Mouse (Mus musculus) neural tube, embryonic 15.5 days (tissue): ENCODE measurements around the gene Ano6. TPM values are rescaled to one million over a fixed set of nuclear protein-coding genes. Genes with fewer than 3 reads are reported as not detected.

Source experiments
- ATAC-seq: fragments of 200-750 bp; cut with Nextera tagmentation; 2 replicates; pipeline ENCODE4 v1.8.0; 2017; ENCODE audit warnings: mild to moderate bottlenecking, moderate TSS enrichment, moderate library complexity; ENCODE audit not compliant: low FRiP score
- H3K27ac ChIP-seq: fragments of 300-500 bp; sonication (generic); replicated peaks from 2 replicates; pipeline ENCODE4 v1.5.1; 2015; ENCODE audit warnings: mild to moderate bottlenecking, inconsistent platforms
- H3K27me3 ChIP-seq: fragments of 300-500 bp; sonication (generic); replicated peaks from 2 replicates; pipeline ENCODE4 v1.6.1; 2015; ENCODE audit warnings: inconsistent platforms
- H3K36me3 ChIP-seq: fragments of 300-500 bp; sonication (generic); 2 replicates; pipeline ENCODE4 v1.6.1; 2015; ENCODE audit warnings: inconsistent platforms
- H3K4me1 ChIP-seq: fragments of 300-500 bp; sonication (generic); 2 replicates; pipeline ENCODE4 v1.6.1; 2015; ENCODE audit warnings: inconsistent platforms
- H3K4me2 ChIP-seq: fragments of 300-500 bp; sonication (generic); 2 replicates; pipeline ENCODE4 v1.6.1; 2015; ENCODE audit warnings: inconsistent platforms, mild to moderate bottlenecking, moderate library complexity
- H3K4me3 ChIP-seq: fragments of 300-500 bp; sonication (generic); replicated peaks from 2 replicates; pipeline ENCODE4 v1.5.1; 2015; ENCODE audit warnings: mild to moderate bottlenecking, inconsistent platforms
- H3K9ac ChIP-seq: fragments of 300-500 bp; sonication (generic); replicated peaks from 2 replicates; pipeline ENCODE4 v1.6.1; 2015; ENCODE audit warnings: mild to moderate bottlenecking, inconsistent platforms
- H3K9me3 ChIP-seq: fragments of 300-500 bp; sonication (generic); replicated peaks from 2 replicates; pipeline ENCODE4 v1.6.1; 2016; ENCODE audit warnings: inconsistent platforms
- WGBS: fragments of 180-500 bp; shearing (Covaris S2); methylation state at CpG from one replicate; pipeline ENCODE4 v1.1.7; 2015; ENCODE audit warnings: mixed read lengths; 5-methylcytosine and 5-hydroxymethylcytosine counted together
- polyA plus RNA-seq: library from polyadenylated mRNA; unstranded; fragments of >200 nt; fragmentation: Nextera tagmentation; extraction: Ambion mirVana; gene quantifications from 2 replicates; pipeline ENCODE4 v1.2.1, GENCODE M21; 2015

Ano6 gene
- polyA plus RNA-seq, 1 experiment from 2014 or later: 27.0 TPM

DNA sequence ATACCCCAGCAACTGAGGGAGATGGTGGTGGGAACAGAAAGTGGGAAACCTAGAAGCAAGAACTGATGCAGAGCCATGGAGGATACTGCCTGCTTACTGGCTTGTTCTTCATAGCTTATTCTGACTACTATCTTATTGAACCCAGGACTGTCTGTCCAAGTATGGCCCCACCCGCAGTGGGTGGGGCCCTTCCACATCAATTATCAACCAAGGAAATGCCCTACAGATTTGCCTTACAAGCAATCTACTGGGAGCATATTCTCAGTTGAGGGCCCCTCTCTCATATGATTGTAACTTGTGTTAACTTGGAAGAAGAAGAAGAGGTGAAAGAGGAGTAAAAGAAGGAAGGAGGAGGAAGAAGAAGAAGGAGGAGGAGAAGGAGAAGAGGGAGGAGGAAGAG lies 117.3 kb downstream of the Ano6 start:
- no peak overlapping the region for H3K9ac ChIP-seq
- H3K36me3 ChIP-seq: no peaks in the 10 kb centered on the region
- no peaks in the 10 kb centered on the region for H3K9me3 ChIP-seq
- no peak overlapping the region for H3K27ac ChIP-seq
- WGBS: 95% methylated on average over 1 of the region's 1 CpGs
- no peak overlapping the region for H3K4me3 ChIP-seq
- peaks cover 20% of the 10 kb centered on the region for H3K4me1 ChIP-seq
- H3K27me3 ChIP-seq: no peaks in the 10 kb centered on the region
- ATAC-seq: no peak
- H3K4me2 ChIP-seq: no peak overlapping the region

DNA sequence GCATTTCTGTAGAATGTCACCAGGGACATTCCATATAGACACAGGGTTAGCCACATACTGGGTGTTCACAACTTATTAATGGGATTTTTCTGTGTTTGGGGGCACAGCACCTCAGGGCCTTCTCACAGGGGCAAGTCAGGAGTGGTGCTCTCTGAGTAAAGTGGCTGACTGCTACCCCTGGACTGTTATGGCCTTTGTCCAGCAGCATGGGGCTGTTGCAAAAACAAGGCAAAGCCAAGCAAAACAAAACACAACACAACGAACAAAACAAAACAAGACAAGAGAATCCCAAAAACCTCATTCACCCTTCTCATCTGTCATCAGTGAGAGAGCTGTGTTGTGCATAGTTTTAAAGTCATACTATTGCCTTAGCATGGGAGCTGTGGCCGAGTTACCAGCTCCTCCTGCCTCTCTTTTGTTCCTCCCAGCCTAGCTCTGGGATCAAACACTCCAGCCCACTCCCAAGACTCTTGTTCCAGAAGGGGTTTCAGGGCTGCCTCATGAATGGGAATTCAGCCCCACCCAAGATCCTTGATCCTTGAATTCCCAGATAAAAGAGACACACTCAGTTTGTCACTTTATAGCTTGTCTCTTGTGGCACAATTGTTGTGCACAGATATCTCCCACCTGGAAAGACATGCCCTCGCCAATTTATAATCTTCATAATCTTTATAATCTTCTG lies 119.6 kb downstream of the Ano6 start:
- Histone ChIP-seq H3K36me3 (peaks cover 7% of the 10 kb centered on the region; the same call in 1 of the 2 replicates), H3K9ac (no peak overlapping the region), H3K27ac (no peak overlapping the region), H3K9me3 (no peaks in the 10 kb centered on the region), H3K27me3 (no peaks in the 10 kb centered on the region), H3K4me1 (peaks cover 12% of the 10 kb centered on the region; the same call in 1 of the 2 replicates), H3K4me3 (no peak overlapping the region), H3K4me2 (no peak overlapping the region)
- ATAC-seq: no peak
- WGBS: 73% methylated on average over 3 of the region's 3 CpGs

DNA sequence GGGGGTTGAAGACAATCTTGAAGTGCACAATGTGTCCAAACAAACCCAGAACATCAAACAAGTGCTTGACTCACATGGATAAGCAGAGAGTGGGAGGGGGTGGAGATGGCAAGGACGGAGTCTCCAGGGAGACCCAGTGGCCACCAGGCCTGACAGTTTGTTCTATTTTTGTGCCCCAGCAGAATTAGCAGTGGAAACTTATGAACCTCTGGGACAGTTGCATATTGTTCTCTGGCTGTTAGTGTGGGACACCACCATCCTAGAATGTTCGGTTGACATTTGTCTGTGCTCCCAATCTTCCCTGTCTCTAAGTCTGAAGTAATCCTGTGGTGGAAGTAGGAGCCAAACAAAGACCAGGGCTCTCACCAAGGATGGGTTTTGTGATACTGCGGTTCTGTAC lies 124.3 kb downstream of the Ano6 start:
- no peak for ATAC-seq
- no peaks in the 10 kb centered on the region for H3K9me3 ChIP-seq
- H3K9ac ChIP-seq: no peak overlapping the region
- H3K36me3 ChIP-seq: peaks cover 19% of the 10 kb centered on the region; the same call in 1 of the 2 replicates
- no peaks in the 10 kb centered on the region for H3K27me3 ChIP-seq
- H3K4me2 ChIP-seq: no peak overlapping the region
- WGBS: 85% methylated on average over 3 of the region's 3 CpGs
- no peak overlapping the region for H3K27ac ChIP-seq
- H3K4me3 ChIP-seq: no peak overlapping the region
- H3K4me1 ChIP-seq: peaks cover 4% of the 10 kb centered on the region

DNA sequence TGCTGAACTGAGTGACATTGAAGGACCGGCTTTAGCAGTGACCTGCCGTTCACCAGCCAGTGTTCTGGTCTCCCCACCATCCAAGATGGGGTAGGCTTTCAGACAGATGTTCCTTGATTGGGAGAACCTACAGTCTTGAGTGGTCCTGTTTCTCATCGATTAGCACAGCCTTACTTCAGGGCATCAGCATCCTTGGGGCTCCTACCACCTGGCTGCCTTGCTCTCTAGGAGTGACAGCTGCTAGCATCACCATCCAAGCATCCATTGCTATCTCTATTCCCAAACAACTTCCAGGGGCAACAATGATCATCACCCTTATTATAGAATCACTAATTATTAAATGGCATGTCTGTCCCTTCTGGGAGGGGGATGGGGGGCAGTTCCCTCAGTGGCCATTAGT lies 124.8 kb downstream of the Ano6 start:
- H3K4me1 ChIP-seq: peaks cover 6% of the 10 kb centered on the region
- H3K4me3 ChIP-seq: no peak overlapping the region
- no peak overlapping the region for H3K4me2 ChIP-seq
- H3K9ac ChIP-seq: no peak overlapping the region
- 99% methylated on average over 3 of the region's 3 CpGs for WGBS
- H3K36me3 ChIP-seq: peaks cover 19% of the 10 kb centered on the region; the same call in 1 of the 2 replicates
- ATAC-seq: no peak
- H3K27me3 ChIP-seq: no peaks in the 10 kb centered on the region
- H3K27ac ChIP-seq: no peak overlapping the region
- H3K9me3 ChIP-seq: no peaks in the 10 kb centered on the region

DNA sequence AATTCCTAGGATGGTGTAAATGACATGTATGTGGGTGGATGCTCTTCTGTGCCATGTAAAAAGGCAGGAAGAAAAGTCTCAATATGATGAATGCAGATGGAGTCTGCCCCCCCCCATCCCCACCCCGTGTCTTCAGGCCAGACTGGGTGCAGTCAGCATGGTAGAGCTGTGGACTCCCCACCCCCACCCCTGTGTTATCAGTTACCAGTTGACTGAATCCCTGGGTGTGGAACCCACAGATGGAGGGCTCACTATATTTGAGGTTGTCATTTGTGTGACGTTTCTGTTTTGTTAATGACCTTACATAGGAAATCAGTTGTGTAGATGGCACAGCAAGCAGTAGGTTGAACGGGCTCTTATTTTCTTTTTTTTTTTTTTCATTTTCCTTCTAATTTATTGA lies 126.7 kb downstream of the Ano6 start:
- no peaks in the 10 kb centered on the region for H3K9me3 ChIP-seq
- no peak overlapping the region for H3K27ac ChIP-seq
- no peak overlapping the region for H3K4me3 ChIP-seq
- no peaks in the 10 kb centered on the region for H3K27me3 ChIP-seq
- 88% methylated on average over 3 of the region's 3 CpGs for WGBS
- H3K4me2 ChIP-seq: no peak overlapping the region
- peaks cover 6% of the 10 kb centered on the region for H3K4me1 ChIP-seq
- ATAC-seq: no peak
- H3K36me3 ChIP-seq: peaks cover 26% of the 10 kb centered on the region; the same call in 1 of the 2 replicates
- H3K9ac ChIP-seq: no peak overlapping the region

DNA sequence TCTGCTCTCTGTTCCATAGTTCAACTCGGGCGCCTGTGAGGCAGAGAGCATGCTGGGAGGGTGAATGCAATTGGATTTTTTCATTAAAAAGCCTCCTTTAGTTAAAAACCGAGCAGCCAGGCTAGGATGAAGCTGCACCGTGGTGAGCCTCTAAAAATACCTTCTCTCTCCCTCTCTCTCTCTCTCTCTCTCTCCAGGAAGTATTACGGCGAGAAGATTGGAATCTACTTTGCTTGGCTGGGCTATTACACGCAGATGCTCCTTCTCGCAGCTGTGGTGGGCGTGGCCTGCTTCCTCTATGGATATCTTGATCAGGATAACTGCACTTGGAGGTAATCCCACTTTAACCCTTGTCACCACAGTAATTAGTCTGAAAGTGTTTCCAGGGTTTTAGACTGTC lies 129.4 kb downstream of the Ano6 start:
- Histone ChIP-seq H3K36me3 (peaks cover 18% of the 10 kb centered on the region; the same call in 1 of the 2 replicates), H3K27me3 (no peaks in the 10 kb centered on the region), H3K9me3 (no peaks in the 10 kb centered on the region), H3K4me2 (peak overlapping the region; percentile 25), H3K9ac (peak overlapping the region; percentile 14; the same call in 1 of the 2 replicates), H3K4me1 (peaks cover 6% of the 10 kb centered on the region), H3K4me3 (no peak overlapping the region), H3K27ac (peak overlapping the region; percentile 61)
- 0 out of 2 replicates have a peak, but pooled peaks have one; percentile 31 for ATAC-seq
- 47% methylated on average over 9 of the region's 9 CpGs for WGBS

DNA sequence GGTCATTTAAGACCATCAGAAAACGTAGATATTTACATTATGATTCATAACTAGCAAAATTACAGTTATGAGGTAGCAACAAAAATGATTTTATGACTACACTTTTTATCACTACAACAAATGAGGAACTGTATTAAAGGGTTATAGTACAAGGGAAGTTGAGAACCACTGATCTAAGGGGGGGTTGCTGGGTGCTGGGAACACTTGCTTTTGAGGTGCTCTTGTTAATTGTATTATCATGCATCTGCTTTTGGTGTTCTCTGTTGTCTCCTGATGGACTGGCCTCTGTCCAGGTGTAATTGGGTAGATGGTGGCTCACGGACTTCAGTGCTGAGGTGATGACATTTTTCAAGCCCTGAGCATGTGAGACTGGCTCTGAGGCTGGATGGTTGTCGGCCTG lies 130.4 kb downstream of the Ano6 start:
- Histone ChIP-seq H3K4me2 (no peak overlapping the region), H3K27ac (no peak overlapping the region), H3K9me3 (no peaks in the 10 kb centered on the region), H3K4me3 (no peak overlapping the region), H3K27me3 (no peaks in the 10 kb centered on the region), H3K4me1 (peaks cover 6% of the 10 kb centered on the region), H3K9ac (no peak overlapping the region), H3K36me3 (peaks cover 11% of the 10 kb centered on the region; the same call in 1 of the 2 replicates)
- ATAC-seq: no peak
- 90% methylated on average over 3 of the region's 3 CpGs for WGBS

DNA sequence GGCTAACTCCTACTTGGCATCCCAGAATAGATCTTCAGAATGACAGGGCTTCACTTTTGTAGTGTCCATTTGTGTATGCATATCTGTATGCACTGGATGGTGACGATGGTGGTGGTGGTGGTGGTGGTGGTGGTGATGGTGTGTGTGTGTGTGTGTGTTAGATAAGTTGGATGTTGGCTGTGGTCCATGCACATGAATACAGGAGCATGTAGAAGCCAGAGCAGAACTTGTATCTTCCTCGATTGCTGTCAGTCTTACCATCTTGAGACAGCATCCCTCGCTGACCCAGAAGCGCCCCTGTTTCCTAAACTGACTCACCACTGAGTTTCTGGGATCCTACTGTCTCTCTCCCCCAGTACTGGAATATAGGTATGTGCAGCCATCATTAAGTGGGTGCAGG lies 131.0 kb downstream of the Ano6 start:
- WGBS: 96% methylated on average over 4 of the region's 4 CpGs
- Histone ChIP-seq H3K9ac (no peak overlapping the region), H3K9me3 (no peaks in the 10 kb centered on the region), H3K4me2 (no peak overlapping the region), H3K27me3 (no peaks in the 10 kb centered on the region), H3K36me3 (peaks cover 7% of the 10 kb centered on the region; the same call in 1 of the 2 replicates), H3K27ac (no peak overlapping the region), H3K4me3 (no peak overlapping the region), H3K4me1 (peaks cover 6% of the 10 kb centered on the region)
- ATAC-seq: no peak

DNA sequence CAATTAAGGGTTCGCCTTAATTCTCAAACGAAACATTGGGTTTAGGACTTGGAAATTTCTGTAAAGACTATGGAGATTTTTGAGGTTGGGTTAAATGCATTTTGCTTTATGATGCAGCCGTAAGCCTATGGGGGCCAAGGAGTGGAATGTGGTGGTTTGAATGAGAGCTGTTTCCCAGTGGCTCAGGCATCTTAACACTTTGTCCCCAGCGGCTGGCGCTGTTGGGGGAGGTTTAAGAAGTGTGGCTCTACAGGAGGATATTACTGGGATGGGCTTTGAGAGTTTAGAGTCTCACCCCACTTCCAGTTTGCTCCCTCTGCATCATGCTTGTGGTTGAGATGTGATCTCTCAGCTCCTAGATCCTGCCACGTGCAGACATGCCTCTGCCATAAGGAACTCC lies 131.9 kb downstream of the Ano6 start:
- H3K4me3 ChIP-seq: no peak overlapping the region
- no peak overlapping the region for H3K27ac ChIP-seq
- H3K4me1 ChIP-seq: peaks cover 6% of the 10 kb centered on the region
- no peak for ATAC-seq
- no peaks in the 10 kb centered on the region for H3K9me3 ChIP-seq
- H3K27me3 ChIP-seq: no peaks in the 10 kb centered on the region
- no peak overlapping the region for H3K9ac ChIP-seq
- WGBS: 88% methylated on average over 6 of the region's 6 CpGs
- peaks cover 7% of the 10 kb centered on the region; the same call in 1 of the 2 replicates for H3K36me3 ChIP-seq
- H3K4me2 ChIP-seq: no peak overlapping the region

DNA sequence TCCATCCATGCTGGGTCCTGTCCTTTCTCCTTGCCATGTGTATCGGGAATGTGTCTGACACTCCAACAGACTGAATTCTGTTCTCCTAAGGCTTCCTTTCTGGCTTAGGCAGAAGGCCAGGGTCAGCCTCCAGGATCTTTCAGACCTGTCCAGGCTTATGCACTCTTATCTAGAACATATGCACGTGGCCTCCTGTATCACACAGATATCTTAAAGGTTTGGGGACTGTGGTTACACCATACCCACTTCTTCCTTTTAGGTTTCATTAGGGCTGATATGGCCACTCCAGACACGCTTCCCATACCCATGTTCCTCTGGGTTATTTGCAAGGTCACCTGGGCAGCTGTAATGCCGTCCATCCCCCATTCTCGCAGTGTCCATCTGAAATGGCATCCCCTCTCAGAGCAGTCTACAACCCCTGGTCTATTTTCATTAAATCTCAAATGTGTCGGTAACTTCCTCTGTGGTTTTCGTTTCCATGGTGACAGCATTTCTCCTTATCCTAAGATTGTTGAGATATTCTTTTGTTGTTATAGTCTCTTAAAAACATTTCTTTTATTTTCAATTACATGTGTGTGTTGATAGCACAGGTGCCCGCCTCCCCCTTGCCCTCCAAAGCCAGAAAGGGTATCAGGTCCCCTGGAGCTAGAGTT lies 134.8 kb downstream of the Ano6 start:
- no peaks in the 10 kb centered on the region for H3K4me1 ChIP-seq
- H3K9ac ChIP-seq: no peak overlapping the region
- no peaks in the 10 kb centered on the region for H3K27me3 ChIP-seq
- H3K36me3 ChIP-seq: peaks cover 7% of the 10 kb centered on the region; the same call in 1 of the 2 replicates
- H3K4me2 ChIP-seq: no peak overlapping the region
- 91% methylated on average over 8 of the region's 8 CpGs for WGBS
- H3K9me3 ChIP-seq: no peaks in the 10 kb centered on the region
- no peak for ATAC-seq
- H3K27ac ChIP-seq: no peak overlapping the region
- H3K4me3 ChIP-seq: no peak overlapping the region

DNA sequence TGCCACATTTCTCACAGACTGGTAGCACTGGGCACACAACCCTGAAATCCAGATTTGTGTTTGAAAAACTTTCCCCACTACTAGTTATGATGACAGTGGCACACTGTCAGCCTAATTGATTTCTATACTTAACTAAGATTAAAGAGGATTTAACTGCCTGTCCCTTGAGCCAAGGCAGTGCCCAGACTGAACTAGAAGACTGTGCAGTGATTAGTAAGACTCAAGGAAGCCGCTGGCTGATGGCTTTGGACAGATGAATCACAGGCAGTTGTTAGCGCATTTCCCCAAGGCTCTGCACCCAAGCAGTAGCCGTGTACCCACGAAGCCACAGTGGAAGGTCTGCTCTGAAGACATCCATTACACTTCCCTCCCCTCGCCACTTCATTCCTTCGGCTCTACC lies 138.4 kb downstream of the Ano6 start:
- Histone ChIP-seq H3K27ac (no peak overlapping the region), H3K9me3 (no peaks in the 10 kb centered on the region), H3K4me2 (no peak overlapping the region), H3K4me1 (peaks cover 19% of the 10 kb centered on the region; the same call in 1 of the 2 replicates), H3K27me3 (no peaks in the 10 kb centered on the region), H3K9ac (no peak overlapping the region), H3K4me3 (no peak overlapping the region), H3K36me3 (no peaks in the 10 kb centered on the region; the same call in 1 of the 2 replicates)
- WGBS: 91% methylated on average over 6 of the region's 6 CpGs
- ATAC-seq: no peak
